Comparison of ENCODE assay signal across 8 mouse cellular contexts in the genomic region with DNA sequence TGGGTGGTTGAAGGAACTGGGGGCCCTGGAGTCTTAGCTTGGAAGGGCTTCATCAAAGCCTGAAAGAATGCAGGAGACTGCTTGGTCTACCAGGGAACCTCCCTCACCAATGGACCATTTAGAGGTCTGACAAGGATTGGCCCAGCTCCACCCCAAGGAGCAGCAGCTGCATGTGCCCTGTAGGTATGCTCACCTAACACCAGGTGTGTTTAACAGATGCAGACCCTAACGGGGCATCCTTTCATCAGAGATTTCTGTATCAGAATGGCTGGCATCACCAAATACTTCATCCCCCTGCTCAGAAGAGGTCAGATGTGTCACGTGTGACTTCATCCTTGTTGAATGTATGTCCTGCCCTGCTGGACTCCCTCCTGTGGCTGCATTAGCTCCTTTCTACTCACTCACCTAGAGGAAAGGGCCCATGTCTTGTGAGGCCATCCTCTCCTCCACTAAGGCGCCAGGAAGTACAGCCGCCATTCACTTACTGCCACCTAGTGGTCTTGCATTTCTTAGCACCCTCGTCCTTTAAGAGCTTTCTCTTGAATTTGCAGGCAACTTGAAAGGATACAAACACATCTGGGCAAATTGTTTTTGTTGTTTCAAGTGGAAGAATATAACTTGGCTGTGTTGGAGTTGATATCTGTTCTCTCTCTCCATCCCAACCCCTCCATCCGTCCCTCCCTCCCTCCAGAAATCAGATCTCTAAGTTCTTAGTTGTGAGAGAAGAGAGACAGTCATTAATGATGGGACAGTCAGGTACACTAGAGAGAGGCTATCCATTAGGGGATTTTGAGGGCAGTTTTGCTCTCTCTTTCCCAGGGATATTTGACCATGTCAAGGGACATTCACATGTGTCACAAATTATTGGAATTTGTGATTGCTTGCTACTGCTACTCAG.
DNase-seq lines count a peak whose midpoint lies in the region; ATAC-seq and TF ChIP-seq lines count a peak whose summit lies in the region.

No protein-coding gene starts in this region.

- no peak overlapping the region for H3K9ac ChIP-seq in limb, embryonic 11.5 days (ENCODE audit: low read length)
- H3K9ac ChIP-seq in neural tube, embryonic 14.5 days (replicated peaks; ENCODE audit: low read depth, low read length) = no peak overlapping the region

- H3K4me2 ChIP-seq in limb, embryonic 11.5 days (ENCODE audit: low read depth, severe bottlenecking) = no peak overlapping the region
- no peak overlapping the region for H3K4me2 ChIP-seq in neural tube, embryonic 14.5 days (ENCODE audit: low read depth, low read length)

- DNase-seq in 416B (ENCODE audit: low read depth) (peak; percentile 75), Patski (ENCODE audit: low read depth, low spot score) (peak; percentile 24)
- peak; percentile 23 to 62 for DNase-seq in cerebellum, postnatal 25 days
- peak; percentile 46 to 72 for DNase-seq in frontal cortex, postnatal 36 days (ENCODE audit: low spot score in 2 of 2)
- peak; percentile 18 to 51 for DNase-seq in kidney, adult 8-10 months
- peak; percentile 78 for DNase-seq in limb, embryonic 11.5 days (ENCODE audit: low spot score)
- DNase-seq in yolk sac, embryonic 10.5 days (ENCODE audit: low spot score) = peak; percentile 43

- CTCF ChIA-PET in Patski (lab: Charles Lee) = interaction anchor here (0.6 to 2.2 kb wide), 18 partner anchors 8 to 850 kb away, joined by 3 to 9 read pairs (median 4); no protein-coding TSS in a partner anchor

- no peak overlapping the region for H3K27ac ChIP-seq in limb, embryonic 11.5 days (replicated peaks; ENCODE audit: low read depth, low read length)
- no peak overlapping the region for H3K27ac ChIP-seq in neural tube, embryonic 14.5 days (ENCODE audit: low read depth, low read length)

- no peaks in the 10 kb centered on the region for H3K36me3 ChIP-seq in limb, embryonic 11.5 days (ENCODE audit: control insufficient read depth, insufficient read depth, low read length)
- no peaks in the 10 kb centered on the region for H3K36me3 ChIP-seq in neural tube, embryonic 14.5 days (ENCODE audit: control insufficient read depth, insufficient read depth, low read length)

- no peaks in the 10 kb centered on the region for H3K4me1 ChIP-seq in limb, embryonic 11.5 days (ENCODE audit: control insufficient read depth, insufficient read depth, low read length)
- H3K4me1 ChIP-seq in neural tube, embryonic 14.5 days (ENCODE audit: control insufficient read depth, insufficient read depth, low read length) = no peaks in the 10 kb centered on the region

- H3K9me3 ChIP-seq in limb, embryonic 11.5 days (ENCODE audit: control insufficient read depth, low read length) = no peaks in the 10 kb centered on the region
- no peaks in the 10 kb centered on the region for H3K9me3 ChIP-seq in neural tube, embryonic 14.5 days (ENCODE audit: control insufficient read depth, low read length)

- peak; percentile 81 for ATAC-seq in Patski
- ATAC-seq in limb, embryonic 11.5 days (ENCODE audit: insufficient number of reproducible peaks, low FRiP score, low TSS enrichment, low read depth) = peak; percentile 57; the same call in 1 of the 2 replicates
- ATAC-seq in neural tube, embryonic 14.5 days (ENCODE audit: low read depth) = peak; percentile 83; the same call in 1 of the 2 replicates

- peak; percentile 91 for TF ChIP-seq CTCF in Patski (IDR thresholded peaks at IDR 0.05)

- H3K27me3 ChIP-seq in Patski = no peaks in the 10 kb centered on the region
- no peaks in the 10 kb centered on the region for H3K27me3 ChIP-seq in limb, embryonic 11.5 days (ENCODE audit: control insufficient read depth, insufficient read depth, low read length)
- no peaks in the 10 kb centered on the region for H3K27me3 ChIP-seq in neural tube, embryonic 14.5 days (ENCODE audit: control insufficient read depth, insufficient read depth, low read length)

- in situ Hi-C loops in Patski (cut with MboI; ENCODE audit: low pct_unique_long_range_greater_than_20kb) = loop anchor here (5.0 kb wide), 1 partner anchor 102 kb away; no protein-coding TSS in a partner anchor

- POLR2A ChIA-PET in Patski (lab: Charles Lee) = no interaction called here

- 33% methylated on average over 6 of the region's 6 CpGs for WGBS in limb, embryonic 11.5 days
- 32% methylated on average over 6 of the region's 6 CpGs for WGBS in neural tube, embryonic 14.5 days

- no peak overlapping the region for H3K4me3 ChIP-seq in limb, embryonic 11.5 days (ENCODE audit: low read depth, low read length)
- H3K4me3 ChIP-seq in neural tube, embryonic 14.5 days (ENCODE audit: low read depth, low read length) = no peak overlapping the region

Comparison
In these comparisons a context has a peak if more than half of its experiments do, and no peak if none do; other contexts are left out.
1. DNase-seq: peak in every context shown above with its lines; median percentile 78 in limb, embryonic 11.5 days; 75 in 416B; 59 in frontal cortex, postnatal 36 days; 43 in yolk sac, embryonic 10.5 days; 42 in cerebellum, postnatal 25 days; 34 in kidney, adult 8-10 months; 24 in Patski.